Mouse (Mus musculus) MEL (cell line): ENCODE measurements around the gene Il33.

Experiments
- CTCF ChIP-seq, 3 experiments: IDR thresholded peaks in 2 of 3; conservative IDR thresholded peaks in 1 of 3; 2 replicates each; pipeline ENCODE4 v1.5.1; 2011 to 2012; ENCODE audit warnings: low read length in 3 of 3, low read depth in 2 of 3, mild to moderate bottlenecking in 2 of 3, improper control_type of control experiment in 1 of 3, inconsistent platforms in 1 of 3, mixed read lengths in 1 of 3, moderate library complexity in 1 of 3; ENCODE audit not compliant: control insufficient read depth in 1 of 3, insufficient read depth in 1 of 3, poor library complexity in 1 of 3, severe bottlenecking in 1 of 3
- EP300 ChIP-seq, 2 experiments: IDR thresholded peaks; 2 replicates each; pipeline ENCODE4 v1.6.1; 2011; ENCODE audit warnings: improper control_type of control experiment in 2 of 2, low read length in 2 of 2, low read depth in 1 of 2, mild to moderate bottlenecking in 1 of 2
- TAL1 ChIP-seq: IDR thresholded peaks from 2 replicates; pipeline ENCODE4 v1.6.1; 2012; ENCODE audit warnings: mild to moderate bottlenecking, inconsistent platforms, low read length, moderate library complexity, mixed read lengths

DNA sequence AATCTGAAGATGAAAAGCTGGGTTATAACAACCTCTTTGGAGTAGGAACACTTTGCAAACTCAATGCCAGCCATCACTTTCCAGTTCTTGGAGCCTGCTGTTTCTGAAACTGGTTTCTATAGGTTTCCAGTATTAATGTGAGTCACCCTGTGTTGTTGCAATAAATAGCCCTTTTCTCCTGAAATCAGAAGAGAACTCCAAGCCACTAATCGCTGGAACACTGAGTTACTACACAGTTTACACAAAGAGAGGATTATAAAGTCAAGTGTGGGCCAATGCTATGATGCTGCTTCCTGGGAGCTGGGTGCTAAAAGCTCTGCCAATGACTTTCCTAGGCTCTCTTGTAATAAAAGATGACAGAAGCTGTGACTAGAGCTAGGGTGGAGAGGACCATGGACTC is 19.0 kb upstream of the Il33 start:
- no peak for TF ChIP-seq CTCF (IDR thresholded peaks at IDR 0.05 in 2 of 3, conservative IDR thresholded peaks at IDR 0.05 in 1 of 3; ENCODE audit: control insufficient read depth in 1 of 3, insufficient read depth in 1 of 3, low read depth in 2 of 3, low read length in 3 of 3, poor library complexity in 1 of 3, severe bottlenecking in 1 of 3)
- TF ChIP-seq TAL1 = no peak
- no peak for TF ChIP-seq EP300 (IDR thresholded peaks at IDR 0.05; ENCODE audit: low read depth in 1 of 2, low read length in 2 of 2)
